Mouse (Mus musculus): ENCODE data around the gene Enah.

- no peak for TF ChIP-seq CTCF (conservative IDR thresholded peaks at IDR 0.05; ENCODE audit: low read length)
- no peak for TF ChIP-seq POU5F1 (IDR thresholded peaks at IDR 0.05; ENCODE audit: borderline replicate concordance, low read length)
Measured at GRCm38 (mm10) chr1:181974897-181975296, 44.9 kb downstream of the Enah start.
